Mouse (Mus musculus): ENCODE measurements around the gene Ankmy2. TPM values are rescaled to one million over a fixed set of nuclear protein-coding genes. Genes with fewer than 3 reads are reported as not detected.
A peak's percentile ranks its signal among the peaks of the same experiment; 100 is the strongest.

Gene Ankmy2
- polyA plus RNA-seq, 1 experiment from 2014 or later: 42.6 TPM

- Histone ChIP-seq H3K4me3 (ENCODE audit: low read depth, low read length) (no peak overlapping the region), H3K4me1 (ENCODE audit: insufficient read depth) (no peaks in the 10 kb centered on the region)
- ATAC-seq (ENCODE audit: insufficient read depth): no peak
Measured at GRCm38 (mm10) chr12:36137192-36137591, 19.7 kb upstream of the Ankmy2 start.

GRCm38 (mm10) chr12:36140401-36140800 is 16.5 kb upstream of the Ankmy2 start:
- H3K4me2 ChIP-seq: no peak overlapping the region
- H3K9me3 ChIP-seq (ENCODE audit: low read depth, low read length): no peaks in the 10 kb centered on the region
- H3K27me3 ChIP-seq (ENCODE audit: insufficient read depth, low read length): no peaks in the 10 kb centered on the region
- H3K27ac ChIP-seq (ENCODE audit: low read depth): no peak overlapping the region
- TF ChIP-seq CTCF (IDR thresholded peaks at IDR 0.05; ENCODE audit: low read depth): no peak
- no peak for ATAC-seq (ENCODE audit: insufficient read depth)
- no peak overlapping the region for H3K4me3 ChIP-seq (ENCODE audit: low read depth, low read length)
- peaks cover 5% of the 10 kb centered on the region; the same call in 1 of the 2 replicates for H3K36me3 ChIP-seq (ENCODE audit: insufficient read depth)
- H3K9ac ChIP-seq: no peak overlapping the region
- no peaks in the 10 kb centered on the region for H3K4me1 ChIP-seq (ENCODE audit: insufficient read depth)
- WGBS: 66% methylated on average over 6 of the region's 6 CpGs
- DNase-seq: peak; percentile 56

More at GRCm38 (mm10) chr12:36137192-36137591, 19.7 kb upstream of the Ankmy2 start:
- TF ChIP-seq CTCF (IDR thresholded peaks at IDR 0.05; ENCODE audit: low read depth): no peak
- H3K4me2 ChIP-seq: no peak overlapping the region
- no peaks in the 10 kb centered on the region for H3K27me3 ChIP-seq (ENCODE audit: insufficient read depth, low read length)
- WGBS: 92% methylated on average over 4 of the region's 4 CpGs
- H3K9me3 ChIP-seq (ENCODE audit: low read depth, low read length): no peaks in the 10 kb centered on the region
- H3K27ac ChIP-seq (ENCODE audit: low read depth): no peak overlapping the region
- no peak overlapping the region for H3K9ac ChIP-seq
- H3K36me3 ChIP-seq (ENCODE audit: insufficient read depth): peaks cover 34% of the 10 kb centered on the region
- no peak for DNase-seq

DNA sequence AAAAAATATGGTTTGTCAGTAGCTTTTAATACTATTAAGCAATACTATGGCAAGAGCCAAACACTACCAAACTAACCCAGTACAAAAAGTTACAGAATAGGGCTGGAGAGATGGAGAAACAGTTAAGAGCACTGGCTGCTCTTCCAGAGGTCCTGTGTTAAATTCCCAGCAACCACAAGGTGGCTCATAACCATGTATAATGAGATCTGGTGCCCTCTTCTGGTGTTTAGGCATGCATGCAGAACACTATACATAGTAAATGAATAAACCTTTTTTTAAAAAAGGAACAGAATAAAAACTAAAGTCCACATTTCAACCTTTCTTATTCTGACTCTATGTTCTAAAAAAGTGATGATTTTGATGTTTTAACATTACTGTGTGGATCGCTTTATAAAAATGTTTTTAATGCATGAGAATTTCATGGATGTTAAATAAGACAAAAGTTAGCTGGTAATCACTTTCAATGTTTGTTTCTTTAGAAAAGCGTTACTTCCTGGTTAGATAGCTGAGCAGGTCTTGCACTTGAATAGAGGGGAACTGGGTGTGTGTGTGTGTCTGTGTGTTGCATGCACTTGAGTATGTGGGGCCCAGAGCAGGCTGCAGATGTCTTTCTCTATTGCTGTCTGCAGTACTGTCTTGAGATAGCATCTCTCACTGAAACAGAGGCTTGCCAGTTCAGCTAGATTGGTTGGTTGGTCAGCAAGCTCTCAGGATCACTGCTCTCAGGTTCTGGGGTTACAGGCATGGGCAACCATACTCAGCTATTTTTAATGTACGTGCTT is 10.5 kb upstream of the Ankmy2 start:
- peak; percentile 30 for TF ChIP-seq CTCF (IDR thresholded peaks at IDR 0.05; ENCODE audit: low read depth)
- Histone ChIP-seq H3K4me3 (ENCODE audit: low read depth, low read length) (no peak overlapping the region), H3K4me1 (ENCODE audit: insufficient read depth) (no peaks in the 10 kb centered on the region), H3K36me3 (ENCODE audit: insufficient read depth) (no peaks in the 10 kb centered on the region), H3K4me2 (no peak overlapping the region), H3K9me3 (ENCODE audit: low read depth, low read length) (no peaks in the 10 kb centered on the region; the same call in 1 of the 2 replicates), H3K27ac (ENCODE audit: low read depth) (no peak overlapping the region), H3K27me3 (ENCODE audit: insufficient read depth, low read length) (no peaks in the 10 kb centered on the region), H3K9ac (no peak overlapping the region)
- 93% methylated on average over 3 of the region's 3 CpGs for WGBS
- no peak for ATAC-seq (ENCODE audit: insufficient read depth)
- DNase-seq: no peak

DNA sequence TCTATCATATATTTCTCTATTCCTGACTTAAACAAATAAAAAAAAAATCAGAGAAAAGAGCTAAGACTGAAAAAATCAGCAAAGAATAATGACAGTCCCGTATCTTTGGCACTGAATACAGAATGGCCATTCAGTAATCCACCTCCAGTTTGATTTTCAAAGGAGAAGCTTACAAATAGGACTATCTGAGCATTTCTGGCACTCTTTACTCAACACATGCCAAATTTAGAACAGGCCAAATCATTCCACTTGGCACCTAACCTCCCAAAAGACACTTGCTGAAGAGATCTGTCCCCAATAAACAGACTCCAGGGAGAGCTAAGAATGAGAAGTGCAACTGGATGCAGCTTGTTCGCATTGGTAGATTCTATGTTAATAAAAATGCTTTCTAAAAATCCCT is 6.6 kb upstream of the Ankmy2 start:
- no peak overlapping the region for H3K4me3 ChIP-seq (ENCODE audit: low read depth, low read length)
- no peak overlapping the region for H3K4me2 ChIP-seq
- peaks cover 5% of the 10 kb centered on the region for H3K4me1 ChIP-seq (ENCODE audit: insufficient read depth)
- H3K27me3 ChIP-seq (ENCODE audit: insufficient read depth, low read length): no peaks in the 10 kb centered on the region
- DNase-seq: no peak
- TF ChIP-seq CTCF (IDR thresholded peaks at IDR 0.05; ENCODE audit: low read depth): no peak
- no peaks in the 10 kb centered on the region for H3K36me3 ChIP-seq (ENCODE audit: insufficient read depth)
- H3K9ac ChIP-seq: no peak overlapping the region
- no peak overlapping the region for H3K27ac ChIP-seq (ENCODE audit: low read depth)
- no peaks in the 10 kb centered on the region; the same call in 1 of the 2 replicates for H3K9me3 ChIP-seq (ENCODE audit: low read depth, low read length)
- WGBS: 85% methylated on average over 2 of the region's 2 CpGs
- no peak for ATAC-seq (ENCODE audit: insufficient read depth)

GRCm38 (mm10) chr12:36150737-36151136 is 6.2 kb upstream of the Ankmy2 start:
- Histone ChIP-seq H3K4me3 (ENCODE audit: low read depth, low read length) (no peak overlapping the region), H3K4me2 (no peak overlapping the region), H3K9ac (no peak overlapping the region), H3K27me3 (ENCODE audit: insufficient read depth, low read length) (no peaks in the 10 kb centered on the region), H3K9me3 (ENCODE audit: low read depth, low read length) (no peaks in the 10 kb centered on the region; the same call in 1 of the 2 replicates), H3K36me3 (ENCODE audit: insufficient read depth) (no peaks in the 10 kb centered on the region), H3K4me1 (ENCODE audit: insufficient read depth) (peaks cover 5% of the 10 kb centered on the region), H3K27ac (ENCODE audit: low read depth) (no peak overlapping the region)
- TF ChIP-seq CTCF (IDR thresholded peaks at IDR 0.05; ENCODE audit: low read depth): no peak
- no peak for ATAC-seq (ENCODE audit: insufficient read depth)
- DNase-seq: no peak
- WGBS: 78% methylated on average over 2 of the region's 2 CpGs

GRCm38 (mm10) chr12:36155141-36155641 is 1.7 kb upstream of the Ankmy2 start:
- no peaks in the 10 kb centered on the region for H3K36me3 ChIP-seq (ENCODE audit: insufficient read depth)
- ATAC-seq (ENCODE audit: insufficient read depth) (no peak), DNase-seq (peak; percentile 42)
- H3K9me3 ChIP-seq (ENCODE audit: low read depth, low read length): no peaks in the 10 kb centered on the region
- H3K4me2 ChIP-seq: peak overlapping the region; percentile 86
- TF ChIP-seq CTCF (IDR thresholded peaks at IDR 0.05; ENCODE audit: low read depth): no peak
- peaks cover 5% of the 10 kb centered on the region for H3K4me1 ChIP-seq (ENCODE audit: insufficient read depth)
- WGBS: 9% methylated on average over 8 of the region's 8 CpGs
- H3K27ac ChIP-seq (ENCODE audit: low read depth): no peak overlapping the region
- peak overlapping the region; percentile 86 for H3K9ac ChIP-seq
- H3K27me3 ChIP-seq (ENCODE audit: insufficient read depth, low read length): no peaks in the 10 kb centered on the region
- peak overlapping the region; percentile 86 for H3K4me3 ChIP-seq (ENCODE audit: low read depth, low read length)

DNA sequence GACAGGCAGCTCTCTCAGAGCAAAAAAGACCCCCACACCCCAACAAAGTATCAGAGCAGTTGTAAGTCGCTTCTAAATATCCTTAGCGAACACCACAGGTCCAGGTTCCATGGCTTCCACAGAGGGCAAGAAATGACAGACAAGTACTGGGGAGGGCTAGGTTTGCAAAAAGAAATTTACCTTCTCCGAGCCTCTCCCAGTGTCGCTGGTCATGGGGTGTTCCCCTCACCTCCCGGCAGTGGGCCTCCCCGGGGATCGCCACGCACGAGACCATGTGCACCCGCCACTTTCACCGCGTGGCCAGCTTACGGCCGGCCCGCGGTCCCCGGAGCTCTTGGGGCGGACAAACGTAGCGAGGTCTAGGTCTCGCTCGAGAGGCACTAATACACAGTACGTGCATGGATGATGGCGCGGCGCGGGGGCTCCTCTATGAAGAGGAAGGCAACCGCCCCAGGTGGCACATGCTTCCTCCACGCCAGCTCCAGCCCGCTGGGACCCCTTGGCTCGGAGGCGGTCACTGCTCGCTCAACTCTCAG is 745 bp upstream of the Ankmy2 start:
- TF ChIP-seq CTCF (IDR thresholded peaks at IDR 0.05; ENCODE audit: low read depth): no peak
- no peak for DNase-seq
- ATAC-seq (ENCODE audit: insufficient read depth): peak; percentile 46; the same call in 1 of the 2 replicates
- Histone ChIP-seq H3K9me3 (ENCODE audit: low read depth, low read length) (no peaks in the 10 kb centered on the region), H3K27ac (ENCODE audit: low read depth) (peak overlapping the region; percentile 96), H3K36me3 (ENCODE audit: insufficient read depth) (no peaks in the 10 kb centered on the region), H3K27me3 (ENCODE audit: insufficient read depth, low read length) (no peaks in the 10 kb centered on the region), H3K9ac (peak overlapping the region; percentile 86), H3K4me1 (ENCODE audit: insufficient read depth) (peaks cover 5% of the 10 kb centered on the region), H3K4me3 (ENCODE audit: low read depth, low read length) (peak overlapping the region; percentile 86), H3K4me2 (peak overlapping the region; percentile 86)
- WGBS: under 1% methylated on average over 33 of the region's 33 CpGs

All from lung, embryonic 14.5 days (tissue).